Comparison of ENCODE assay signal across 29 mouse cellular contexts in the genomic region with DNA sequence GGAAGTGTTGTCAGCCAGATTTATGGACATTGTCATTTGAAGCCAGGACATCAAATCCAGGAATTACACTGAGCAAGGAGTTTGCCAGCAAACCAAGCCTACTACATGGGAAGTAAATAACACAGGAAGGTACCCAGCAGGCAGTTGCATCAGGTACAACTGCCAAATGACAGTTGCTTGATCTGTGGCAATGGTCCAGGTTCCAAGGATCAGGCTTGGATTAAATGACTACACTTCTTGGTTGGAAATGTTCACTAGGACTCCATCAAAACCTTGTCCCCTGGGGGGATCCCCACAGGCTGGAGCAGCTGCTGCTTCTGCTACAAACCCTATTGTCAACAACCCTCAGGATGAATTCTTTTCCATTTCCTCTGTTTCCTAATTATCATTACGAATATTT.
DNase-seq lines count a peak whose midpoint lies in the region; ATAC-seq and TF ChIP-seq lines count a peak whose summit lies in the region.
"Had no signal": no experiment of that assay in that cellular context is flagged by ENCODE, and none has a peak within 500 bp of the region (broad histone marks: within the 10 kb centered on the region; RNA-seq: fewer than 3 reads in every experiment).

No protein-coding gene starts in this region.

- intact Hi-C loops in left cerebral cortex, postnatal 4 days (cut with DNase I) = no loop called here

- peak; percentile 84 for DNase-seq in left cerebral cortex, postnatal 4 days
- no peak for DNase-seq in left cerebral cortex, adult 18-20 months (ENCODE audit: low spot score in 2 of 2)
- peak; percentile 27 for DNase-seq in brain, embryonic 14.5 days (ENCODE audit: low read depth)
- DNase-seq in cerebellum, adult 11-12 months = peak; percentile 99
- DNase-seq in cerebellum, postnatal 10 days = peak; percentile 96 to 97
- no peak for DNase-seq in kidney, postnatal 36 days
- no peak for DNase-seq in limb, embryonic 10.5 days (ENCODE audit: low spot score)
- DNase-seq: adrenal gland, postnatal 36 days; B cell, adult 2 months; gastrocnemius, postnatal 36 days; heart, adult 2 months; kidney, adult 11 months; kidney, postnatal 4 days; liver, embryonic 13.5 days; lung, adult 2 months; lung, postnatal 14 days; thymus, postnatal 14 days had no signal

- no peak overlapping the region for H3K9ac ChIP-seq in intestine, postnatal 0 days (ENCODE audit: low read depth, low read length)
- H3K9ac ChIP-seq: kidney, embryonic 15.5 days; limb, embryonic 12.5 days; liver, embryonic 13.5 days; midbrain, embryonic 12.5 days; neural tube, embryonic 13.5 days had no signal

- no peak overlapping the region for H3K4me3 ChIP-seq in intestine, postnatal 0 days (ENCODE audit: low read depth, low read length)
- H3K4me3 ChIP-seq in limb, embryonic 10.5 days = no peak overlapping the region
- H3K4me3 ChIP-seq: embryonic facial prominence, embryonic 10.5 days; forebrain, embryonic 10.5 days; heart, adult 2 months; kidney, embryonic 15.5 days; left cerebral cortex, adult 2 months; limb, embryonic 12.5 days; liver, embryonic 13.5 days; midbrain, embryonic 12.5 days; neural tube, embryonic 13.5 days had no signal

- no peak overlapping the region for H3K4me2 ChIP-seq in intestine, postnatal 0 days (replicated peaks; ENCODE audit: low read depth)
- H3K4me2 ChIP-seq: kidney, embryonic 15.5 days; limb, embryonic 12.5 days; liver, embryonic 13.5 days; midbrain, embryonic 12.5 days; neural tube, embryonic 13.5 days had no signal

- H3K4me1 ChIP-seq in intestine, postnatal 0 days (replicated peaks; ENCODE audit: control insufficient read depth, insufficient read depth, low read length) = no peaks in the 10 kb centered on the region
- no peaks in the 10 kb centered on the region for H3K4me1 ChIP-seq in limb, embryonic 10.5 days
- H3K4me1 ChIP-seq: embryonic facial prominence, embryonic 10.5 days; forebrain, embryonic 10.5 days; kidney, embryonic 15.5 days; limb, embryonic 12.5 days; liver, embryonic 13.5 days; midbrain, embryonic 12.5 days; neural tube, embryonic 13.5 days had no signal

- TF ChIP-seq CTCF in brain, embryonic 14.5 days (IDR thresholded peaks at IDR 0.05; ENCODE audit: borderline replicate concordance, extremely low read depth, insufficient read depth, insufficient read length) = no peak
- no peak for TF ChIP-seq CTCF in intestine, postnatal 0 days (IDR thresholded peaks at IDR 0.05; ENCODE audit: low read depth)

- H3K36me3 ChIP-seq in intestine, postnatal 0 days (ENCODE audit: control insufficient read depth, insufficient read depth) = no peaks in the 10 kb centered on the region
- no peaks in the 10 kb centered on the region for H3K36me3 ChIP-seq in limb, embryonic 10.5 days
- H3K36me3 ChIP-seq: embryonic facial prominence, embryonic 10.5 days; forebrain, embryonic 10.5 days; G1E; kidney, embryonic 15.5 days; limb, embryonic 12.5 days; liver, embryonic 13.5 days; midbrain, embryonic 12.5 days; neural tube, embryonic 13.5 days had no signal

- H3K27me3 ChIP-seq in intestine, postnatal 0 days (replicated peaks; ENCODE audit: control insufficient read depth, insufficient read depth, low read length) = no peaks in the 10 kb centered on the region
- no peaks in the 10 kb centered on the region for H3K27me3 ChIP-seq in limb, embryonic 10.5 days (ENCODE audit: low read depth, poor library complexity, severe bottlenecking)
- H3K27me3 ChIP-seq: CH12.LX; kidney, embryonic 15.5 days; limb, embryonic 12.5 days; liver, embryonic 13.5 days; midbrain, embryonic 12.5 days; neural tube, embryonic 13.5 days; Patski had no signal

- TF ChIP-seq POLR2A in brain, embryonic 14.5 days (IDR thresholded peaks at IDR 0.05; ENCODE audit: borderline replicate concordance, extremely low read depth, insufficient read depth, insufficient read length, poor library complexity, severe bottlenecking) = no peak

- no peak for ATAC-seq in intestine, postnatal 0 days
- ATAC-seq: Patski had no signal

- H3K27ac ChIP-seq in intestine, postnatal 0 days (ENCODE audit: low read depth, low read length) = no peak overlapping the region
- H3K27ac ChIP-seq in limb, embryonic 10.5 days = no peak overlapping the region
- H3K27ac ChIP-seq: embryonic facial prominence, embryonic 10.5 days; forebrain, embryonic 10.5 days; heart, adult 2 months; kidney, embryonic 15.5 days; left cerebral cortex, adult 2 months; limb, embryonic 12.5 days; liver, embryonic 13.5 days; midbrain, embryonic 12.5 days; neural tube, embryonic 13.5 days; stomach, postnatal 0 days had no signal

- no peaks in the 10 kb centered on the region for H3K9me3 ChIP-seq in intestine, postnatal 0 days (ENCODE audit: control insufficient read depth)
- H3K9me3 ChIP-seq in limb, embryonic 10.5 days (replicated peaks) = no peaks in the 10 kb centered on the region
- H3K9me3 ChIP-seq: embryonic facial prominence, embryonic 10.5 days; forebrain, embryonic 10.5 days; G1E; kidney, embryonic 15.5 days; limb, embryonic 12.5 days; liver, embryonic 13.5 days; midbrain, embryonic 12.5 days; neural tube, embryonic 13.5 days had no signal

- WGBS in intestine, postnatal 0 days = 67% methylated on average over 1 of the region's 1 CpGs
- 84% methylated on average over 1 of the region's 1 CpGs for WGBS in limb, embryonic 10.5 days

Comparison
In these comparisons a context has a peak if more than half of its experiments do, and no peak if none do; other contexts are left out.
1. DNase-seq: peak in left cerebral cortex, postnatal 4 days (single experiment), brain, embryonic 14.5 days (single experiment), cerebellum, adult 11-12 months (single experiment) and cerebellum, postnatal 10 days (2 of 2); none in left cerebral cortex, adult 18-20 months (0 of 2), kidney, postnatal 36 days (0 of 2) and limb, embryonic 10.5 days (single experiment).